Mouse (Mus musculus): ENCODE data around the gene Slc10a7.
"Not testable (repeated sequence)": the region's sequence is repeated elsewhere in the genome, so short reads cannot be mapped to it uniquely, and the experiment has no call there.

The Slc10a7 gene

GRCm38 (mm10) chr8:78658172-78658571, 149.0 kb downstream of the Slc10a7 start:
- ATAC-seq (ENCODE audit: insufficient number of reproducible peaks, low FRiP score, low TSS enrichment): no peak

- ATAC-seq (ENCODE audit: insufficient number of reproducible peaks, low FRiP score, low TSS enrichment): no peak
Measured at GRCm38 (mm10) chr8:78659617-78660187, 150.6 kb downstream of the Slc10a7 start.

- ATAC-seq (ENCODE audit: insufficient number of reproducible peaks, low FRiP score, low TSS enrichment): peak; percentile 69
Measured at GRCm38 (mm10) chr8:78664306-78664940, 155.3 kb downstream of the Slc10a7 start.

- ATAC-seq (ENCODE audit: insufficient number of reproducible peaks, low FRiP score, low TSS enrichment): no peak
Measured at GRCm38 (mm10) chr8:78667399-78667798, 158.3 kb downstream of the Slc10a7 start.

GRCm38 (mm10) chr8:78668206-78668605, 159.1 kb downstream of the Slc10a7 start:
- no peak for ATAC-seq (ENCODE audit: insufficient number of reproducible peaks, low FRiP score, low TSS enrichment)

GRCm38 (mm10) chr8:78670241-78670640, 161.1 kb downstream of the Slc10a7 start:
- no peak for ATAC-seq (ENCODE audit: insufficient number of reproducible peaks, low FRiP score, low TSS enrichment)

GRCm38 (mm10) chr8:78678541-78679219, 169.5 kb downstream of the Slc10a7 start:
- ATAC-seq (ENCODE audit: insufficient number of reproducible peaks, low FRiP score, low TSS enrichment): no peak

GRCm38 (mm10) chr8:78690795-78691194, 181.6 kb downstream of the Slc10a7 start:
- peak; percentile 47; the same call in 1 of the 2 replicates for ATAC-seq (ENCODE audit: insufficient number of reproducible peaks, low FRiP score, low TSS enrichment)

GRCm38 (mm10) chr8:78698331-78698741, 189.2 kb downstream of the Slc10a7 start:
- ATAC-seq (ENCODE audit: insufficient number of reproducible peaks, low FRiP score, low TSS enrichment): no peak

GRCm38 (mm10) chr8:78703068-78703820, 194.1 kb downstream of the Slc10a7 start:
- no peak for ATAC-seq (ENCODE audit: insufficient number of reproducible peaks, low FRiP score, low TSS enrichment)

- no peak for ATAC-seq (ENCODE audit: insufficient number of reproducible peaks, low FRiP score, low TSS enrichment)
Measured at GRCm38 (mm10) chr8:78705980-78706379, 196.8 kb downstream of the Slc10a7 start.

GRCm38 (mm10) chr8:78709948-78710644, 200.9 kb downstream of the Slc10a7 start:
- ATAC-seq (ENCODE audit: insufficient number of reproducible peaks, low FRiP score, low TSS enrichment): no peak

- ATAC-seq (ENCODE audit: insufficient number of reproducible peaks, low FRiP score, low TSS enrichment): no peak
Measured at GRCm38 (mm10) chr8:78710961-78711360, 201.8 kb downstream of the Slc10a7 start.

- no peak for ATAC-seq (ENCODE audit: insufficient number of reproducible peaks, low FRiP score, low TSS enrichment)
Measured at GRCm38 (mm10) chr8:78714880-78715279, 205.7 kb downstream of the Slc10a7 start.

GRCm38 (mm10) chr8:78716546-78716945, 207.4 kb downstream of the Slc10a7 start:
- ATAC-seq (ENCODE audit: insufficient number of reproducible peaks, low FRiP score, low TSS enrichment): no peak

- not testable (repeated sequence) for ATAC-seq (ENCODE audit: insufficient number of reproducible peaks, low FRiP score, low TSS enrichment)
Measured at GRCm38 (mm10) chr8:78717191-78717590, 208.0 kb downstream of the Slc10a7 start.

GRCm38 (mm10) chr8:78719279-78720040, 210.3 kb downstream of the Slc10a7 start:
- no peak for ATAC-seq (ENCODE audit: insufficient number of reproducible peaks, low FRiP score, low TSS enrichment)

GRCm38 (mm10) chr8:78720041-78720414, 210.9 kb downstream of the Slc10a7 start:
- no peak for ATAC-seq (ENCODE audit: insufficient number of reproducible peaks, low FRiP score, low TSS enrichment)

- no peak for ATAC-seq (ENCODE audit: insufficient number of reproducible peaks, low FRiP score, low TSS enrichment)
Measured at GRCm38 (mm10) chr8:78721576-78721975, 212.4 kb downstream of the Slc10a7 start.

GRCm38 (mm10) chr8:78722201-78722600, 213.1 kb downstream of the Slc10a7 start:
- ATAC-seq (ENCODE audit: insufficient number of reproducible peaks, low FRiP score, low TSS enrichment): no peak
